Mouse (Mus musculus): ENCODE results near the gene Syngr2. TPM values are rescaled to one million over a fixed set of nuclear protein-coding genes. Genes with fewer than 3 reads are reported as not detected.

The Syngr2 gene
- polyA plus RNA-seq, 1 experiment from 2014 or later, result 14.6 TPM

DNA sequence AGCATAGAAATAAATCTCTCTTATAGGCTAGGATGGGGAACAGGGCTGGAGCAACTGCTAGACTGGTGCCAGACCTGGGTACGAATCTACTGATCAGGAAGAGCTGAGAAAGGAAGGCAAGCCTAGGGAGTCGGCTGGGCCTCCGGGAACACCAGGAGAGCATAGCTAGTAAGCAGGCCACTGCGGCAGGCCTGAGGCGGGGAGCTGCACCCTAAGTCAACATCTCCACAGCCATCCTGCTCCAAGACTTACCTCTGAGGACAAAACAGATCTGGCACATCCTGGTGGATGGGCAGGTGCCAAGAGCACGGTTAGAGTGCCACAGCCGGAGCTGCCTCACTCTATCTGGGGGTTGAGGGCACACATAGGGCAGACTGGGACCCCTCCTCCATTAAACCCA lies 10.7 kb downstream of the Syngr2 start:
- H3K36me3 ChIP-seq, result no peaks in the 10 kb centered on the region
- H3K27ac ChIP-seq, result no peak overlapping the region
- no peaks in the 10 kb centered on the region for H3K27me3 ChIP-seq
- H3K4me2 ChIP-seq, result no peak overlapping the region
- WGBS, result 91% methylated on average over 7 of the region's 7 CpGs
- H3K9ac ChIP-seq, result no peak overlapping the region
- no peak overlapping the region for H3K4me3 ChIP-seq
- peaks cover 23% of the 10 kb centered on the region for H3K4me1 ChIP-seq (replicated peaks)
- H3K9me3 ChIP-seq, result no peaks in the 10 kb centered on the region
- ATAC-seq (ENCODE audit: low FRiP score), result no peak

DNA sequence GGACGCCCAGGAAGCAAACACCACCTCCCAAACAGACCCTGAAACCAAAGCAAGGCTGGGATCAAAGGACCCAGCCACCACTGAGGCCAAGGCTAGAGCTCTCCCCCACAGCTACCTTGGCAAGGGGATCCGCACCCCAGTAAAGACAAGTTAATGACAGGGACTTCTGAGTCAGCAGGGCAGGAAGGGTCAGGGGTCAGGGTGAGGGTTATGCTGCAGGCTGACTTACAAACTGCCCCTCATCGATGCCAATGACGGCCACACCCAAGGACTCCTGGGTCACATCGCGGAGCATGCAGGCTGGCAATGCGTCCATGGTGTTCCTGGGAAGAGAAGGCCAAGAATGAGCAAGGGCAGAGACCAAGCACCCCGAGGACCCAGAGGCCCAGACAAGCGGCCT lies 12.4 kb downstream of the Syngr2 start:
- Histone ChIP-seq H3K4me1 (replicated peaks) (peaks cover 39% of the 10 kb centered on the region), H3K27me3 (no peaks in the 10 kb centered on the region), H3K9me3 (no peaks in the 10 kb centered on the region), H3K36me3 (no peaks in the 10 kb centered on the region), H3K4me2 (no peak overlapping the region), H3K27ac (no peak overlapping the region), H3K9ac (no peak overlapping the region), H3K4me3 (no peak overlapping the region)
- 88% methylated on average over 9 of the region's 9 CpGs for WGBS
- no peak for ATAC-seq (ENCODE audit: low FRiP score)

DNA sequence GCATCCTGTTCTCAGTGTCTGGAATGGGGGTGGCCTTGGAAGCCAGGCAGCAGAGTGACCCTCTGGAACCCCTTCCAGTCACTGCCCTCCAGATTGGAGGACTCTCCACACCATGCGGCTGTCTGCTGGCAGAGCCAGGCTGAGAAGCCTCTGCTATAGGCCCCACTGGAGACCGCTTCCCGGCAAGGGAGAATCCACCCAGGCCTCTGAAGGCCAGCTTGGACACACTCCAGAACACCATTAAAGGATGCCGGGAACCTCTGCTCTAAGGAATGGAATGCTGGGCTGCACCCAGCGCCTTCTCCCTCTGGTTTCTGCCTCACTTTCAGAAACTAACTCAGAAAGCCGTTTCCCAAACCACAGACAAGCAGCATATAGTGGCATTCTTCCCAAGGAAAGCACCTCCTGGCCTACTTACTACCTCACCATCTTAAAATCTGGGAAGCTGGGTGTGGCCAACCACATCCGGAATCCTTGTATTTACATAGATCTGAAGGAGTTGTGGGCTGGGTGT lies 13.3 kb downstream of the Syngr2 start:
- Histone ChIP-seq H3K9me3 (no peaks in the 10 kb centered on the region), H3K27me3 (no peaks in the 10 kb centered on the region), H3K36me3 (no peaks in the 10 kb centered on the region), H3K4me1 (replicated peaks) (peaks cover 45% of the 10 kb centered on the region), H3K4me2 (no peak overlapping the region), H3K9ac (no peak overlapping the region), H3K27ac (no peak overlapping the region), H3K4me3 (no peak overlapping the region)
- no peak for ATAC-seq (ENCODE audit: low FRiP score)
- 82% methylated on average over 7 of the region's 7 CpGs for WGBS

DNA sequence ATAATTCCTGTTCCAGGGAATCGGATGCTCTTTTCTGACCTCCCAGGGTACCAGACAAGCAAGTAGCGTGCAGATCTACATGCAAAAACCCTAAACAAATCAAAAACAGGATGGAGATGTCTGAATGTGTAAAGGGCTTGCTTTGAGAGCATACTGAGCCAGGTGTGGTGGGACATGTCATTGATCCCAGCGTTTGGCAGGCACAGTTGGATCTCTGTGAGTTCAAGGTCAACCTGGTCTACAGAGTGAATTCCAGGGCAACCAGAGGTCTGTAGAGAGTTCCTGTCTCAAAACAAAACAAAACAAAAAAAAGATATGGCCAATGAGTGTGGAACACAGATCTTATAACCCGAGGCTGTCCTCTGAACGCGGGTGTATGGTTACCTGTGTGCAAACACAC lies 13.9 kb downstream of the Syngr2 start:
- Histone ChIP-seq H3K4me3 (no peak overlapping the region), H3K9me3 (no peaks in the 10 kb centered on the region), H3K27me3 (no peaks in the 10 kb centered on the region), H3K27ac (no peak overlapping the region), H3K4me1 (replicated peaks) (peaks cover 51% of the 10 kb centered on the region), H3K36me3 (no peaks in the 10 kb centered on the region), H3K9ac (no peak overlapping the region), H3K4me2 (no peak overlapping the region)
- WGBS, result 95% methylated on average over 6 of the region's 6 CpGs
- ATAC-seq (ENCODE audit: low FRiP score), result no peak

DNA sequence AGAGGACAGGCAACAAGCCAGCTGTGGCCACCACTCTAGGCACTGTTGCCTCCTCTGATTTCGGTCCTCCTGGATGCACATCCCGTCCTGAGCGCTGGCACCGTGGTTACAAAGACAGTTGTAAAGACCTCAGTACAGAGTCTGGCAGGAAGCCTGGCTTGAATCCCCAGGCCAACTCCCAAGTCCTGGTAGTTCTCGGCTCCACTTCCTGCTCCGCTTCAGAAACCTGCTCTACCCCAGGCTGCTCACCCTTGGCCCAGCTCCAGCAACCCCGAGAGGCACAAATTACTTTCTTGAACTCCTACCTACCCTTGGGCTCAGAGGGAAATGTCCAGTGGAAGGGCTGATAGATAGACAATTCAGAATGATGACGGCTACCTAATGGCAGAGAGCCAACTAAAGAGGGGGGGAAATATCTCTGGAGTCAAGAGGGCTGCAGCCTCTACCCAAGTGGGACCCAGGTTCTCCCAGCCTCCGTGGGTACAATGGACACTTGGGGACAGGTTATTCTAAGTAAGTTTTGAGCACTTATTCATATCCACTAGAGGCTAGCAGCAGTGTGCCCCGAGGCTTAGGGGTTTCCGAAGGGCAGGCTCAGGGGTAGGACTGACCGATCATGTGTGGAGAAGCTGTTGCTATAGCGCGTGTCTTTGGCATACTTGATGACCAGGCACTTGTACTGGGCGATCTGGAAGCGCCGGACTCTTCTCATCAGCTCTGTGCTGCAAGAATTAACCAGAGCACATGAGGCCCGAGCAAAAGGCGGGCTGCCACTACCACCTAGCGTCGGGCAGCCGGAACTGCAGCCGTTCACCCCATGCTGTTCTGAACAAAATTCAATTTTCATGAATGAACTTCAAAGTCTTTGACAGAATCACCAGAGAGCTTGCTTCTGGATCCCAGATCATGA lies 14.8 kb downstream of the Syngr2 start:
- peak overlapping the region; percentile 64; the same call in 1 of the 2 replicates for H3K9ac ChIP-seq
- 19% methylated on average over 23 of the region's 23 CpGs for WGBS
- no peaks in the 10 kb centered on the region for H3K27me3 ChIP-seq

DNA sequence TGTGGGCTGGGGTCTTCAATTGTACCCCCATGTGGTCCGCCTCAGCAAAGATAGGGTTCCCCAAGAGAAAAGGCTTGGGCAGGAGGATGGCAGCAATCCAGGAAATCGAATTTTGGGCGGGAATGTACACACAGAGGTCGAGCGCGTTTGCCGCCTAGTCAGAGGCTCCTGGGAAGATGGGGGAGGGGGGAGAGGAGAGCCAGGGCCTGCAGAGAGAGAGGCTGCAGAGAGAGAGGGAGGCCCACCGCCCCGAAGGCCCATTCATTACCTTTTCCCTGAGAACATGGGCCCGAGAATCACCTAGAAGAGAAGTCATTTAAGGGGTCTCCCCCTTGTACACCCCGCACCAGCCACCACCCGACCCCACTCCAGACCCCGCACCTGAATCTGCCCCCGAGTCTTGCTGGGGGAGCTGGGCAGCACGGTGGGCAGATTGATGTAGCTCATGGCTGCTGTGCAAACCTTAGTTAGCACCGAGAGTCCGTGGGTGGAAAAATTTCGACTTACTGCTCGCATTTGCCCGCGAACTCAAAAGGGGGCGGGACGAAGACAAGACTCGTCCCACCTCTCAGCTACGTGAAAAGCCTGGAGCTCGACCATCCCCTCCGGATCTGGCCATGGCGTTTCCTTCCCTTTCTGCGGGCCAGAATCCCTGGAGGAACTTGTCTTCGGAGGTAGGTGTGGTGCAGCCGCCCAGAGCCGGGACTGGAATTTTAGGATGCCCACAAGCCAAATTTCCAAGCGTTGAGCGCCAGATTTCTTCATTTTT lies 16.0 kb downstream of the Syngr2 start, which contains the start of the genes Afmid and Tk1:
Gene Afmid (plus strand): TSS at position 592 of the 769 bp plus-strand sequence.
Gene Tk1 (minus strand): TSS at position 760 of the 769 bp plus-strand sequence.
- Histone ChIP-seq H3K4me3 (peak within 1 kb of the TSS; percentile 42), H3K4me1 (replicated peaks) (peaks cover 59% of the 10 kb centered on the region), H3K27me3 (no peaks in the 10 kb centered on the region), H3K4me2 (peak within 1 kb of the TSS; percentile 72), H3K36me3 (no peaks in the 10 kb centered on the region), H3K9ac (peak within 1 kb of the TSS; percentile 64), H3K9me3 (no peaks in the 10 kb centered on the region), H3K27ac (peak within 1 kb of the TSS; percentile 30; the same call in 1 of the 2 replicates)
- WGBS, result under 1% methylated on average over 34 of the region's 34 CpGs
- ATAC-seq (ENCODE audit: low FRiP score), result 0 out of 2 replicates have a peak, but pooled peaks have one; percentile 32

More for the DNA sequence above, 14.8 kb downstream of the Syngr2 start:
- H3K4me3 ChIP-seq, result peak overlapping the region; percentile 22
- H3K9me3 ChIP-seq, result no peaks in the 10 kb centered on the region
- peak overlapping the region; percentile 72 for H3K4me2 ChIP-seq
- no peaks in the 10 kb centered on the region for H3K36me3 ChIP-seq
- peaks cover 53% of the 10 kb centered on the region for H3K4me1 ChIP-seq (replicated peaks)
- no peak overlapping the region for H3K27ac ChIP-seq
- ATAC-seq (ENCODE audit: low FRiP score), result peak; percentile 75

DNA sequence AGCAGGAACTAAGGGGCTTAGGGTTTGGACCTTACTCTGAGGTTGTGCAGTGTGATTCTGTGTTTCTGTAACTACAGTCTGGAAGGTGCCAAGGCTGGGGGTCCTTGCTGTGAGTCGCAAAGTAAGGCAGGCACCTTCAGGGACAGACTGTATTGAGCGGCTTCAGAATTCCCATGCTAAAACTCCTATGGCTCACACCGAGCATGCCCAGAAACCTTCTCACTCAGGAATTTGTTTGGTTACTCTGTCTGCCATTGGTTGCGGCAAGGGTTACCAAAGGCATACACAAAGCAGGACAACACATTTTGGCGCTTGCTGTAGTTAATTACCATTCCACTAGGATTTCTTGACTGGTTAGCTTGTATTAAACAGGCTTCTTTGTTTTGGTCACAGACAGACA lies 16.7 kb downstream of the Syngr2 start:
- H3K36me3 ChIP-seq, result no peaks in the 10 kb centered on the region
- no peaks in the 10 kb centered on the region for H3K9me3 ChIP-seq
- H3K27ac ChIP-seq, result peak overlapping the region; percentile 30; the same call in 1 of the 2 replicates
- peak overlapping the region; percentile 72 for H3K4me2 ChIP-seq
- peak overlapping the region; percentile 64 for H3K9ac ChIP-seq
- peak overlapping the region; percentile 42 for H3K4me3 ChIP-seq
- H3K4me1 ChIP-seq (replicated peaks), result peaks cover 61% of the 10 kb centered on the region
- WGBS, result 11% methylated on average over 5 of the region's 5 CpGs
- no peak for ATAC-seq (ENCODE audit: low FRiP score)
- H3K27me3 ChIP-seq, result no peaks in the 10 kb centered on the region

DNA sequence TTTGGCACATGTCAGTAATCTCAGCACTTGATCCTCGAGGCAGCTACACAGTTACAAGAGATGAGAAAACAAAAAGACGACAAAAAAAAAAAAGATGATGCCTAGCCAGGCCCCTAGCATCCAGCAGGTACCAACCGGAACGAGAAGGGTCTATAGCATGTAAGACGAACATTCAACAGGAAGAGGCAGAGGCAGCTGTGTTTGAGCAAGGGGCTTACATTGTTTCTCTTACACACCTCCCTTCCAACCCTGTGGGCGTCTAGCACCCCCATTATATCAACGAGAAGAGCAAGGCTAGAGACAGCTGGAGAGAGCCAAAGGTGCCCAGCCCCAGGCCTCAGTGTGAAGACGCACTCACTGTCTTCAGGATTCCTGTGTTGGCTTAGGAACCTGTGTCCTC lies 17.4 kb downstream of the Syngr2 start:
- ATAC-seq (ENCODE audit: low FRiP score), result no peak
- no peaks in the 10 kb centered on the region for H3K9me3 ChIP-seq
- WGBS, result 78% methylated on average over 8 of the region's 8 CpGs
- no peaks in the 10 kb centered on the region for H3K27me3 ChIP-seq
- H3K4me1 ChIP-seq (replicated peaks), result peaks cover 62% of the 10 kb centered on the region
- H3K4me2 ChIP-seq, result 0 out of 2 replicates have a peak overlapping the region, but pooled peaks have one; percentile 72
- H3K36me3 ChIP-seq, result no peaks in the 10 kb centered on the region
- no peak overlapping the region for H3K4me3 ChIP-seq
- no peak overlapping the region for H3K27ac ChIP-seq
- no peak overlapping the region for H3K9ac ChIP-seq

DNA sequence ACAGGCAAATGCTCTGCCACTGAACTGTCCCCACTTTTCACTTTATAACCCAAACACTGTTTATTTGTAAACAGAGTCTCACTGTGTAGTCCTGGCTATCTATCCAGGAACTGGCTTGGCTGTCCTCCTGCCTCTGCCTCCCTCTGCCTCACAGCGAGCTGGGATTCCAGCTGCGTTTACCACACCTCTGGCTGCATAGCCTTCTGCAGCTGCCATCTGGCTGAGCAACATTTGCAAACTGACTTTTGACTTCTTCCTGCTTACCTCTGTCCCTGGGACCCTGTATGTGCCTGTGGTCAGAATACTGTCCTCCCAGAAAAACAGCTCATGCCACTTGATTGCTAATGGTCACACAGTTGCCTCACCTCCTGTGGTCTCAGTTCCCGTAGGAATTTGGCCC lies 17.9 kb downstream of the Syngr2 start:
- H3K4me1 ChIP-seq (replicated peaks), result peaks cover 67% of the 10 kb centered on the region
- no peak overlapping the region for H3K4me3 ChIP-seq
- 77% methylated on average over 3 of the region's 3 CpGs for WGBS
- H3K4me2 ChIP-seq, result no peak overlapping the region
- no peak for ATAC-seq (ENCODE audit: low FRiP score)
- no peaks in the 10 kb centered on the region for H3K36me3 ChIP-seq
- H3K27me3 ChIP-seq, result no peaks in the 10 kb centered on the region
- no peak overlapping the region for H3K9ac ChIP-seq
- no peaks in the 10 kb centered on the region for H3K9me3 ChIP-seq
- no peak overlapping the region for H3K27ac ChIP-seq

DNA sequence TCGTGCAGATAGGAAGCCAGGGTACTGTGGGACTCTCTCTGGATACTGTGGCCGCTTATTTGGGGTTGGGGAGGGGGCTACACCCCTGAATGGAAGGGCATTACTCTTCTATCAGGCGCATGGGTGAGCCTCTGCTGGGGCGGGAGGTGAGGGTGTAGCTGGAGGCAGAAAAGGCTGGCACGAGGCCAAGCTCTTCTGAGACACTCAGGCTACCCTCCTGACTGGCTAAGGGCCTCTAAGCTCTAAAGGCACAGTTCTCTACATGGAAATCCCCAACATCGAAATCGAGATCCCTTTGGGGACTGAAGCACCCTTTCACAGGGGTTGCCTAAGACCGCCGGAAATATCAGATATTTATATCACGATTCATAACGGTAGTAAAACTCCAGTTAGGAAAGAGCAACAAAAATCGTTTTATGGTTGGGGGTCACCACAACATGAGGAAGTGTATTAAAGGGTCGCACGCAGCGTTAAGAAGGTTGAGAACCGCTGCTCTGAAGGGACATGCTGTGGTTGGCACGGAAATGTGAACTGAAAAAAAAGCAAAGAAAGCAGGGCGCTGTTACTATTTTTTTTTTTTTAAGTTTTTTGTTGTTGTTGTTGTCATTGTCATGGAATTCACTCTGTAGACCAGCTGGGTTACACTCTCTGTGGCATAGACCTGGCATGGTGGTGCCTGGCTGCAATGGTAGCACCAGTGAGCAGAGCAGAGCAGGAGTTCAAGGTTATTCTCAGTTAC lies 18.9 kb downstream of the Syngr2 start:
- Histone ChIP-seq H3K36me3 (no peaks in the 10 kb centered on the region), H3K4me2 (no peak overlapping the region), H3K4me3 (no peak overlapping the region), H3K27me3 (no peaks in the 10 kb centered on the region), H3K9me3 (no peaks in the 10 kb centered on the region), H3K4me1 (replicated peaks) (peaks cover 71% of the 10 kb centered on the region), H3K27ac (0 out of 2 replicates have a peak overlapping the region, but pooled peaks have one; percentile 40), H3K9ac (no peak overlapping the region)
- WGBS, result 79% methylated on average over 18 of the region's 18 CpGs
- ATAC-seq (ENCODE audit: low FRiP score), result no peak

DNA sequence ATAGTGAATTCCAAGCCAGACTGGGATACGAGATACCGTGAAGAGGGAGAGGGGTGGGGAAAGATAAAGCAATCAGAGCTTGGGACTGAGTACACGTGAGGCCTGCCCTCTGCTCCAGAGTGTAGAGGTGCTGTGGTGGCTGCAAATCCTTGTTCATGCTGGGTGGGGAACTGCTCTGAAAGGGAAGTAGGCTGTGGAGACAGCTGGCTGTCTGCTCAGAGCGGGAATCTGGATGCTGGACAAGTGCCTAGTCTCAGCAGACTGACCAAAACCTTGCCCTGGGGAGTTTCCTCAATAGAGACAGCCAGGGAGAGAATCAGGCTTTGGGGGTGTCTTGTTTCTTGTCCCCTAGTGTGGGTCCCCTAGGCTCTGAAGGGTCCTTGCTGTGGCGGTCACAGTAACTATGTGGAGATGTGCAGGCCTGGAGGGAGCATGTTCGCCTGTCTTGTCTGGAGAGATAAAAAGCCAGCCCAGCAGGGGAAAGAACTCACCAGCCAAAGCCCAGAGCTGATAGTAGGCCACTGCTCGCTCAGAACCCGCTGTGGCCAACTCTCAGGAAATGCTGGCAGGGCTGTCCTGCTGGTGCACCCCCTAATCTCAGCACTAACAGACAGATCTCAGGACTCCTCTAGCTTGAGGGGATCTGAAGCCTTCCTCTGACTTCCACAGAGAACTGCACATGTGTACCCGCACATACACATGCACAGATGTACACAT lies 19.6 kb downstream of the Syngr2 start:
- H3K4me3 ChIP-seq, result no peak overlapping the region
- H3K4me2 ChIP-seq, result no peak overlapping the region
- no peak for ATAC-seq (ENCODE audit: low FRiP score)
- H3K36me3 ChIP-seq, result no peaks in the 10 kb centered on the region
- H3K9ac ChIP-seq, result no peak overlapping the region; the same call in 1 of the 2 replicates
- 59% methylated on average over 9 of the region's 9 CpGs for WGBS
- no peaks in the 10 kb centered on the region for H3K27me3 ChIP-seq
- H3K4me1 ChIP-seq (replicated peaks), result peaks cover 68% of the 10 kb centered on the region
- no peaks in the 10 kb centered on the region for H3K9me3 ChIP-seq
- H3K27ac ChIP-seq, result peak overlapping the region; percentile 40; the same call in 1 of the 2 replicates

All from hindbrain, embryonic 13.5 days (tissue).